Mouse (Mus musculus) central nervous system, embryonic 11.5 days (tissue): Measurements from ENCODE around the gene Nlrp2. TPM values are rescaled to one million over a fixed set of nuclear protein-coding genes. Genes with fewer than 3 reads are reported as not detected.

Experiments used
- polyA plus RNA-seq: library from polyadenylated mRNA; depleted of rRNA; stranded (reverse); fragments of >200 nt; gene quantifications from 2 replicates; pipeline ENCODE4 v1.2.3, GENCODE M21; 2012; rRNA removed

Nlrp2 gene
- not detected in 2 replicates for polyA plus RNA-seq

GRCm38 (mm10) chr7:5350935-5351334 lies at the start of gene Nlrp2:
TSS of gene Nlrp2 (minus strand) at chr7:5351035.

GRCm38 (mm10) chr7:5350237-5350636 lies 598 bp downstream of the Nlrp2 start, which contains the start of gene Gm5065:
TSS of gene Gm5065 (plus strand) at chr7:5350537.

Other genes with a start within 250 kb of the Nlrp2 start
- not detected in 2 replicates for gene Rfpl4, start 234.1 kb downstream of the Nlrp2 start, polyA plus RNA-seq
- 0.13 and 0.50 TPM in 2 replicates for gene Rasl2-9, start 225.1 kb downstream of the Nlrp2 start, polyA plus RNA-seq
- gene Vmn1r55, start 201.4 kb downstream of the Nlrp2 start, polyA plus RNA-seq: not detected in 2 replicates
- gene Vmn1r56, start 154.3 kb downstream of the Nlrp2 start, polyA plus RNA-seq: not detected in 2 replicates
- not detected in 2 replicates for gene Vmn1r57, start 132.5 kb downstream of the Nlrp2 start, polyA plus RNA-seq
- gene Gm5065, start 498 bp downstream of the Nlrp2 start, polyA plus RNA-seq: not detected in 2 replicates
- gene Vmn1r58, start 62.4 kb upstream of the Nlrp2 start, polyA plus RNA-seq: not detected in 2 replicates
- not detected in 2 replicates for gene Vmn1r59, start 105.7 kb upstream of the Nlrp2 start, polyA plus RNA-seq
- gene Vmn2r28, start 142.9 kb upstream of the Nlrp2 start, polyA plus RNA-seq: not detected in 2 replicates
- not detected in 2 replicates for gene Vmn1r60, start 196.3 kb upstream of the Nlrp2 start, polyA plus RNA-seq